Comparison of ENCODE assay signal across 10 mouse cellular contexts in genomic region chr10:59903170-59903569, GRCm38 (mm10). TPM values are rescaled to one million over a fixed set of nuclear protein-coding genes. Genes with fewer than 3 reads are reported as not detected.
DNase-seq lines count a peak whose midpoint lies in the region; ATAC-seq and TF ChIP-seq lines count a peak whose summit lies in the region.
"Had no signal": no experiment of that assay in that cellular context is flagged by ENCODE, and none has a peak within 500 bp of the region (broad histone marks: within the 10 kb centered on the region; RNA-seq: fewer than 3 reads in every experiment).

No protein-coding gene starts in this region.

- no peak overlapping the region for H3K4me2 ChIP-seq in intestine, embryonic 15.5 days (replicated peaks)
- no peak overlapping the region for H3K4me2 ChIP-seq in intestine, postnatal 0 days (replicated peaks; ENCODE audit: low read depth)
- H3K4me2 ChIP-seq in embryonic facial prominence, embryonic 11.5 days (ENCODE audit: low read depth, low read length), result no peak overlapping the region
- H3K4me2 ChIP-seq in embryonic facial prominence, embryonic 15.5 days (replicated peaks), result no peak overlapping the region
- no peak overlapping the region for H3K4me2 ChIP-seq in midbrain, embryonic 11.5 days

- H3K4me3 ChIP-seq in intestine, embryonic 15.5 days (replicated peaks), result no peak overlapping the region
- no peak overlapping the region for H3K4me3 ChIP-seq in intestine, postnatal 0 days (ENCODE audit: low read depth, low read length)
- no peak overlapping the region for H3K4me3 ChIP-seq in embryonic facial prominence, embryonic 11.5 days (ENCODE audit: low read depth, low read length)
- no peak overlapping the region for H3K4me3 ChIP-seq in embryonic facial prominence, embryonic 15.5 days (replicated peaks)
- no peak overlapping the region for H3K4me3 ChIP-seq in midbrain, embryonic 11.5 days (ENCODE audit: low read depth, low read length)

- DNase-seq in embryonic facial prominence, embryonic 11.5 days (ENCODE audit: low spot score), result no peak
- DNase-seq in midbrain, embryonic 11.5 days (ENCODE audit: low spot score, missing footprints), result no peak
- DNase-seq in right cerebral cortex, postnatal 25 days, result no peak
- DNase-seq in B cell, adult 2 months, result no peak
- DNase-seq: adrenal gland, adult 8-10 months; cerebellum, postnatal 25 days; right cerebral cortex, postnatal 4 days had no signal

- peak overlapping the region; percentile 40; the same call in 1 of the 2 replicates for H3K27ac ChIP-seq in intestine, embryonic 15.5 days
- no peak overlapping the region for H3K27ac ChIP-seq in intestine, postnatal 0 days (ENCODE audit: low read depth, low read length)
- H3K27ac ChIP-seq in embryonic facial prominence, embryonic 11.5 days (replicated peaks; ENCODE audit: low read depth, low read length), result peak overlapping the region; percentile 70
- H3K27ac ChIP-seq in embryonic facial prominence, embryonic 15.5 days (replicated peaks), result peak overlapping the region; percentile 48
- H3K27ac ChIP-seq in midbrain, embryonic 11.5 days (ENCODE audit: low read depth, low read length), result peak overlapping the region; percentile 12; the same call in 1 of the 2 replicates

- peaks cover 53% of the 10 kb centered on the region for H3K4me1 ChIP-seq in intestine, embryonic 15.5 days (replicated peaks)
- 0 out of 2 replicates have a peak, but pooled peaks cover 3% of the 10 kb centered on the region for H3K4me1 ChIP-seq in intestine, postnatal 0 days (replicated peaks; ENCODE audit: control insufficient read depth, insufficient read depth, low read length)
- H3K4me1 ChIP-seq in embryonic facial prominence, embryonic 11.5 days (ENCODE audit: control insufficient read depth, insufficient read depth, low read length), result peaks cover 23% of the 10 kb centered on the region
- peaks cover 68% of the 10 kb centered on the region for H3K4me1 ChIP-seq in embryonic facial prominence, embryonic 15.5 days
- peaks cover 46% of the 10 kb centered on the region for H3K4me1 ChIP-seq in midbrain, embryonic 11.5 days (ENCODE audit: control insufficient read depth, insufficient read depth, low read length)

- H3K27me3 ChIP-seq in intestine, embryonic 15.5 days (replicated peaks), result no peaks in the 10 kb centered on the region
- H3K27me3 ChIP-seq in intestine, postnatal 0 days (replicated peaks; ENCODE audit: control insufficient read depth, insufficient read depth, low read length), result no peaks in the 10 kb centered on the region
- no peaks in the 10 kb centered on the region for H3K27me3 ChIP-seq in embryonic facial prominence, embryonic 11.5 days (ENCODE audit: control insufficient read depth, insufficient read depth, low read length)
- no peaks in the 10 kb centered on the region for H3K27me3 ChIP-seq in embryonic facial prominence, embryonic 15.5 days
- no peaks in the 10 kb centered on the region for H3K27me3 ChIP-seq in midbrain, embryonic 11.5 days (ENCODE audit: control insufficient read depth, insufficient read depth, low read length)

- WGBS in intestine, embryonic 15.5 days, result 51% methylated on average over 7 of the region's 7 CpGs
- WGBS in intestine, postnatal 0 days, result 55% methylated on average over 7 of the region's 7 CpGs
- 46% methylated on average over 7 of the region's 7 CpGs for WGBS in embryonic facial prominence, embryonic 11.5 days
- WGBS in embryonic facial prominence, embryonic 15.5 days, result 30% methylated on average over 7 of the region's 7 CpGs
- 52% methylated on average over 7 of the region's 7 CpGs for WGBS in midbrain, embryonic 11.5 days

- no peaks in the 10 kb centered on the region for H3K9me3 ChIP-seq in intestine, embryonic 15.5 days
- no peaks in the 10 kb centered on the region for H3K9me3 ChIP-seq in intestine, postnatal 0 days (ENCODE audit: control insufficient read depth)
- H3K9me3 ChIP-seq in embryonic facial prominence, embryonic 11.5 days (replicated peaks; ENCODE audit: control insufficient read depth, low read length), result no peaks in the 10 kb centered on the region
- H3K9me3 ChIP-seq in embryonic facial prominence, embryonic 15.5 days (replicated peaks), result no peaks in the 10 kb centered on the region
- H3K9me3 ChIP-seq in midbrain, embryonic 11.5 days (ENCODE audit: control insufficient read depth, low read length), result no peaks in the 10 kb centered on the region

- no peak overlapping the region for H3K9ac ChIP-seq in intestine, embryonic 15.5 days
- H3K9ac ChIP-seq in intestine, postnatal 0 days (ENCODE audit: low read depth, low read length), result no peak overlapping the region
- no peak overlapping the region for H3K9ac ChIP-seq in embryonic facial prominence, embryonic 11.5 days (replicated peaks; ENCODE audit: low read length)
- no peak overlapping the region for H3K9ac ChIP-seq in embryonic facial prominence, embryonic 15.5 days
- no peak overlapping the region for H3K9ac ChIP-seq in midbrain, embryonic 11.5 days (ENCODE audit: low read length)

- ATAC-seq in intestine, embryonic 15.5 days, result no peak
- no peak for ATAC-seq in intestine, postnatal 0 days
- no peak for ATAC-seq in embryonic facial prominence, embryonic 11.5 days (replicated peaks; ENCODE audit: insufficient number of reproducible peaks, low FRiP score, low TSS enrichment, low read depth)
- no peak for ATAC-seq in embryonic facial prominence, embryonic 15.5 days (ENCODE audit: insufficient number of reproducible peaks, low FRiP score, low TSS enrichment, low read depth)
- no peak for ATAC-seq in midbrain, embryonic 11.5 days (ENCODE audit: low FRiP score)

- H3K36me3 ChIP-seq in intestine, embryonic 15.5 days, result 0 out of 2 replicates have a peak, but pooled peaks cover 3% of the 10 kb centered on the region
- peaks cover under 1% of the 10 kb centered on the region; the same call in 1 of the 2 replicates for H3K36me3 ChIP-seq in intestine, postnatal 0 days (ENCODE audit: control insufficient read depth, insufficient read depth)
- H3K36me3 ChIP-seq in embryonic facial prominence, embryonic 11.5 days (replicated peaks; ENCODE audit: control insufficient read depth, insufficient read depth, low read depth, low read length), result no peaks in the 10 kb centered on the region
- 0 out of 2 replicates have a peak, but pooled peaks cover under 1% of the 10 kb centered on the region for H3K36me3 ChIP-seq in embryonic facial prominence, embryonic 15.5 days
- H3K36me3 ChIP-seq in midbrain, embryonic 11.5 days (ENCODE audit: control insufficient read depth, insufficient read depth, low read length), result no peaks in the 10 kb centered on the region

- TF ChIP-seq CTCF in intestine, postnatal 0 days (IDR thresholded peaks at IDR 0.05; ENCODE audit: low read depth), result no peak

RNA-seq across cellular contexts. Expression of gene Dnajb12, which starts 23.8 kb away (rescaled TPM):
- polyA plus RNA-seq in intestine, embryonic 15.5 days (2015; fragmentation: Nextera tagmentation; extraction: Ambion mirVana), result 24.5 and 25.2 TPM in 2 replicates
- 25.6 and 27.4 TPM in 2 replicates for polyA plus RNA-seq in intestine, postnatal 0 days (2015; fragmentation: Nextera tagmentation; extraction: Ambion mirVana)
- 19.4 and 21.6 TPM in 2 replicates for polyA plus RNA-seq in embryonic facial prominence, embryonic 11.5 days (2014; fragmentation: Nextera tagmentation; extraction: Ambion mirVana)
- polyA plus RNA-seq in embryonic facial prominence, embryonic 15.5 days (2015; fragmentation: Nextera tagmentation; extraction: Ambion mirVana), result 24.1 and 24.8 TPM in 2 replicates
- polyA plus RNA-seq in midbrain, embryonic 11.5 days (2014; fragmentation: Nextera tagmentation; extraction: Ambion mirVana), result 21.0 and 22.4 TPM in 2 replicates

RNA-seq across cellular contexts. Expression of gene Ddit4, which starts 48.5 kb away (rescaled TPM):
- 35.4 and 35.7 TPM in 2 replicates for polyA plus RNA-seq in intestine, embryonic 15.5 days (2015; fragmentation: Nextera tagmentation; extraction: Ambion mirVana)
- 11.5 and 17.8 TPM in 2 replicates for polyA plus RNA-seq in intestine, postnatal 0 days (2015; fragmentation: Nextera tagmentation; extraction: Ambion mirVana)
- 6.3 and 6.9 TPM in 2 replicates for polyA plus RNA-seq in embryonic facial prominence, embryonic 11.5 days (2014; fragmentation: Nextera tagmentation; extraction: Ambion mirVana)
- 83.3 and 89.1 TPM in 2 replicates for polyA plus RNA-seq in embryonic facial prominence, embryonic 15.5 days (2015; fragmentation: Nextera tagmentation; extraction: Ambion mirVana)
- polyA plus RNA-seq in midbrain, embryonic 11.5 days (2014; fragmentation: Nextera tagmentation; extraction: Ambion mirVana), result 4.1 and 4.5 TPM in 2 replicates
